Mouse (Mus musculus) CH12.LX (cell line): ENCODE measurements around the gene Rnf144a. TPM values are rescaled to one million over a fixed set of nuclear protein-coding genes. Genes with fewer than 3 reads are reported as not detected.

Experiments
- DNase-seq: peaks from one replicate; pipeline ENCODE4 v3.0.0-alpha.2; 2013; ENCODE audit errors: extremely low read depth
- H3K27ac ChIP-seq: 2 replicates; pipeline ENCODE4 v1.5.1; 2012; ENCODE audit warnings: low read depth, mild to moderate bottlenecking, control low read depth, moderate library complexity; ENCODE audit not compliant: insufficient read depth
- H3K27me3 ChIP-seq: replicated peaks from 2 replicates; pipeline ENCODE3; 2012; ENCODE audit warnings: inconsistent platforms
- H3K36me3 ChIP-seq, 2 experiments: replicated peaks in 1 of 2; 2 replicates each; pipeline versions ENCODE3 to v1.6.1; 2012; ENCODE audit warnings: inconsistent platforms in 1 of 2, low read length in 1 of 2, mild to moderate bottlenecking in 1 of 2, mixed read lengths in 1 of 2, moderate library complexity in 1 of 2; ENCODE audit not compliant: control insufficient read depth in 1 of 2, insufficient read depth in 1 of 2
- H3K4me1 ChIP-seq, 2 experiments: 2 replicates each; pipeline ENCODE4 v1.6.1; 2012; ENCODE audit warnings: inconsistent platforms in 1 of 2, moderate library complexity in 1 of 2; ENCODE audit not compliant: insufficient read depth in 2 of 2, control insufficient read depth in 1 of 2
- H3K4me2 ChIP-seq: 2 replicates; pipeline ENCODE4 v1.6.1; 2012; ENCODE audit warnings: low read depth, mild to moderate bottlenecking, control low read depth; ENCODE audit not compliant: poor library complexity, insufficient read depth, severe bottlenecking
- H3K4me3 ChIP-seq, 3 experiments: fragments of 150-350 bp in 1 of 3; sonication (generic) in 1 of 3; replicated peaks in 1 of 3; 2 replicates each; pipeline versions ENCODE3 to v1.5.1; 2011 to 2012; ENCODE audit warnings: low read depth in 2 of 3, low read length in 2 of 3, mild to moderate bottlenecking in 2 of 3, moderate library complexity in 2 of 3, control low read depth in 1 of 3, improper control_type of control experiment in 1 of 3, inconsistent platforms in 1 of 3, mixed read lengths in 1 of 3; ENCODE audit not compliant: poor library complexity in 1 of 3
- H3K79me2 ChIP-seq: replicated peaks from 2 replicates; pipeline ENCODE4 v1.6.1; 2012; ENCODE audit warnings: mild to moderate bottlenecking, moderate library complexity; ENCODE audit not compliant: control insufficient read depth, poor library complexity, insufficient read depth, severe bottlenecking; ENCODE audit errors: extremely low read depth
- H3K9ac ChIP-seq: 2 replicates; pipeline ENCODE4 v1.6.1; 2012; ENCODE audit warnings: low read depth, mild to moderate bottlenecking, control low read depth, moderate library complexity; ENCODE audit not compliant: insufficient read depth
- H3K9me3 ChIP-seq: replicated peaks from 2 replicates; pipeline ENCODE3; 2012; ENCODE audit warnings: low read length, inconsistent platforms, mixed read lengths
- BHLHE40 ChIP-seq: IDR thresholded peaks from 2 replicates; pipeline ENCODE4 v1.6.1; 2011; ENCODE audit warnings: mild to moderate bottlenecking, low read depth, low read length, improper control_type of control experiment
- CHD1 ChIP-seq: IDR thresholded peaks from 2 replicates; pipeline ENCODE4 v1.6.1; 2012; ENCODE audit warnings: low read depth, low read length, improper control_type of control experiment, inconsistent platforms
- HCFC1 ChIP-seq: IDR thresholded peaks from 2 replicates; pipeline ENCODE4 v1.6.1; 2012; ENCODE audit warnings: low read depth, mild to moderate bottlenecking, inconsistent platforms, low read length, improper control_type of control experiment
- KAT2A ChIP-seq: IDR thresholded peaks from 2 replicates; pipeline ENCODE4 v1.6.1; 2012; ENCODE audit warnings: low read length, improper control_type of control experiment, inconsistent platforms; ENCODE audit not compliant: insufficient replicate concordance
- MAX ChIP-seq: IDR thresholded peaks from 2 replicates; pipeline ENCODE4 v1.6.1; 2011; ENCODE audit warnings: low read length, improper control_type of control experiment
- NELFE ChIP-seq: IDR thresholded peaks from 2 replicates; pipeline ENCODE4 v1.6.1; 2011; ENCODE audit warnings: low read depth, low read length, improper control_type of control experiment
- POLR2AphosphoS2 ChIP-seq: IDR thresholded peaks from 2 replicates; pipeline ENCODE4 v1.6.1; 2011; ENCODE audit warnings: low read depth, low read length, improper control_type of control experiment
- SIN3A ChIP-seq: IDR thresholded peaks from 2 replicates; pipeline ENCODE4 v1.6.1; 2012; ENCODE audit warnings: low read length, improper control_type of control experiment, inconsistent platforms
- SMC3 ChIP-seq: IDR thresholded peaks from 2 replicates; pipeline ENCODE4 v1.6.1; 2011; ENCODE audit warnings: low read depth, low read length, improper control_type of control experiment
- TCF12 ChIP-seq: IDR thresholded peaks from 2 replicates; pipeline ENCODE4 v1.6.1; 2014; ENCODE audit warnings: low read depth, mild to moderate bottlenecking, inconsistent platforms, low read length, improper control_type of control experiment
- USF2 ChIP-seq: conservative IDR thresholded peaks from 2 replicates; pipeline ENCODE4 v1.6.1; 2011; ENCODE audit warnings: low read depth, low read length, improper control_type of control experiment
- ZC3H11A ChIP-seq: IDR thresholded peaks from 2 replicates; pipeline ENCODE4 v1.6.1; 2012; ENCODE audit warnings: low read depth, mild to moderate bottlenecking, inconsistent platforms, low read length, improper control_type of control experiment
- ZMIZ1 ChIP-seq: IDR thresholded peaks from 2 replicates; pipeline ENCODE4 v1.6.1; 2012; ENCODE audit warnings: low read depth, mild to moderate bottlenecking, inconsistent platforms, low read length, improper control_type of control experiment
- ZNF384 ChIP-seq: IDR thresholded peaks from 2 replicates; pipeline ENCODE4 v1.6.1; 2012; ENCODE audit warnings: low read depth, low read length, improper control_type of control experiment, inconsistent platforms
- dilution Hi-C: fragments of 300-500 bp; cut with MboI; formaldehyde crosslinking; loops from 2 replicates; pipeline ENCODE4 v1.14.3; 2020; ENCODE audit warnings: low sequenced_read_pairs; ENCODE audit not compliant: extremely low pct_unique_long_range_greater_than_20kb, extremely low pct_ligation_motif_present
- in situ Hi-C: fragments of 300-500 bp; cut with MboI; formaldehyde crosslinking; loops from 3 replicates; pipeline ENCODE4 v1.14.3; 2019; ENCODE audit warnings: low sequenced_read_pairs, low pct_ligation_motif_present, low pct_unique_long_range_greater_than_20kb, mixed read lengths
- polyA plus RNA-seq: library from polyadenylated mRNA; unstranded; fragments of >175 nt; gene quantifications from 2 replicates; pipeline ENCODE4 v1.2.1, GENCODE M21; 2012; ENCODE audit warnings: low read depth; ENCODE audit not compliant: insufficient read length
- total RNA-seq, 2 experiments: library from RNA; depleted of rRNA; stranded (reverse); fragments of 300-350 nt in 1 of 2; fragments of >200 nt in 1 of 2; gene quantifications; 2 replicates each; pipeline ENCODE4 v1.2.3; 2012 to 2014

The Rnf144a gene
- total and polyA plus RNA-seq, 3 experiments = 0.04 to 0.57 (median 0.52) TPM

GRCm38 (mm10) chr12:26401696-26402470 is 13.2 kb downstream of the Rnf144a start:
- dilution Hi-C loops (no loop called here), in situ Hi-C loops (no loop called here)
- DNase-seq = peak; percentile 23
- Histone ChIP-seq H3K4me1 (peaks cover 0 to 13% of the 10 kb centered on the region in 2 experiments; a peak in 2 of 4 replicates), H3K4me3 (no peak overlapping the region), H3K27me3 (no peaks in the 10 kb centered on the region), H3K9me3 (no peaks in the 10 kb centered on the region), H3K79me2 (no peaks in the 10 kb centered on the region), H3K27ac (no peak overlapping the region), H3K36me3 (no peaks in the 10 kb centered on the region), H3K9ac (no peak overlapping the region), H3K4me2 (no peak overlapping the region)
- no peak for TF ChIP-seq ZMIZ1
- TF ChIP-seq ZNF384 = peak; percentile 53
- peak; percentile 51 for TF ChIP-seq BHLHE40

DNA sequence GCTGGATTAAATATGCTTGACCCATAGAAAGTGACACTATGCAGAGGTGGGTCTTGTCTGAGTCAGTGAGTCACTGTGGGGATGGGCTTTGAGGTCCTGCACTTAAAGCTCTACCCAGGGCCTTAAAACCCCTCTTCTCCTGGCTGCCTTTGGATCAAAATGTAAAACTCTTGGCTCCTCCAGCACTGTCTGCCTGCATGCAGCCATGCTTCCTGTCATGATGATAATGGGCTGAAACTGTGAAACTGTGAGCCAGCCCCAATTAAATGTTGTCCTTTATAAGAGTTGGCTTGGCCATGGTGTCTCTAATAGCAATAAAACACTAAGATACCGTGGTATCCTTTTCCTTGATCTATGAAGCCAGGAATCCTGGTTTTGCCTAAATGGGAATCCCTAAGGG is 13.8 kb downstream of the Rnf144a start:
- no peaks in the 10 kb centered on the region for H3K27me3 ChIP-seq
- peaks cover 0 to 13% of the 10 kb centered on the region in 2 experiments; a peak in 2 of 4 replicates for H3K4me1 ChIP-seq
- H3K9me3 ChIP-seq = no peaks in the 10 kb centered on the region
- DNase-seq = no peak
- H3K79me2 ChIP-seq = no peaks in the 10 kb centered on the region
- H3K27ac ChIP-seq = no peak overlapping the region
- in situ Hi-C loops = no loop called here
- TF ChIP-seq ZC3H11A = no peak
- TF ChIP-seq MAX = no peak
- TF ChIP-seq BHLHE40 = no peak
- no peak for TF ChIP-seq NELFE
- no peak for TF ChIP-seq SIN3A
- TF ChIP-seq CHD1 = no peak
- TF ChIP-seq POLR2AphosphoS2 = no peak
- TF ChIP-seq HCFC1 = no peak
- TF ChIP-seq SMC3 = no peak
- TF ChIP-seq TCF12 = no peak
- TF ChIP-seq USF2 = no peak
- H3K4me3 ChIP-seq = no peak overlapping the region
- no peaks in the 10 kb centered on the region for H3K36me3 ChIP-seq
- dilution Hi-C loops = no loop called here
- no peak overlapping the region for H3K4me2 ChIP-seq
- no peak overlapping the region for H3K9ac ChIP-seq

- DNase-seq = no peak
- no peaks in the 10 kb centered on the region for H3K79me2 ChIP-seq
- H3K27ac ChIP-seq = no peak overlapping the region
- H3K36me3 ChIP-seq = no peaks in the 10 kb centered on the region
- no peak overlapping the region for H3K4me2 ChIP-seq
- dilution Hi-C loops = no loop called here
- H3K4me3 ChIP-seq = no peak overlapping the region
- peaks cover 0 to 13% of the 10 kb centered on the region in 2 experiments; a peak in 2 of 4 replicates for H3K4me1 ChIP-seq
- in situ Hi-C loops = no loop called here
- no peak overlapping the region for H3K9ac ChIP-seq
- no peaks in the 10 kb centered on the region for H3K9me3 ChIP-seq
- TF ChIP-seq HCFC1 = no peak
- no peak for TF ChIP-seq KAT2A
- no peak for TF ChIP-seq BHLHE40
- no peaks in the 10 kb centered on the region for H3K27me3 ChIP-seq
These were observed 14.3 kb downstream of the Rnf144a start for GRCm38 (mm10) chr12:26400762-26401161.
